Mouse (Mus musculus) gastrocnemius, adult 18-20 months (tissue): ENCODE results near the gene Cox11. TPM values are rescaled to one million over a fixed set of nuclear protein-coding genes. Genes with fewer than 3 reads are reported as not detected.

Experiments used
- total RNA-seq, 2 experiments: library from RNA; stranded (reverse); gene quantifications; 2 replicates each; pipeline ENCODE4 v1.2.3; 2021

Gene Cox11
- total RNA-seq, 2 experiments from 2014 or later: 22.1 to 23.6 TPM

Other genes starting within 250 kb of the Cox11 start
- 1 to 10 TPM; 6.6 to 8.0 TPM for gene Hlf, start 247.3 kb upstream of the Cox11 start, total RNA-seq
- 10 to 100 TPM; 12.8 to 14.5 TPM for gene Stxbp4, start 89 bp upstream of the Cox11 start, total RNA-seq
- 10 to 100 TPM; 13.5 to 16.1 TPM for gene Tom1l1, start 50.2 kb downstream of the Cox11 start, total RNA-seq